Mouse (Mus musculus): ENCODE measurements around the gene Pde9a.
"Not testable (repeated sequence)": the region's sequence is repeated elsewhere in the genome, so short reads cannot be mapped to it uniquely, and the experiment has no call there.

The Pde9a gene

GRCm38 (mm10) chr17:31385671-31386665 lies at the start of gene Pde9a:
Pde9a (plus strand) TSS chr17:31386210.
- DNase-seq (ENCODE audit: low spot score): peak; percentile 41

- no peak for DNase-seq (ENCODE audit: low spot score)
Measured at GRCm38 (mm10) chr17:31339769-31340168, 46.2 kb upstream of the Pde9a start.

- no peak for DNase-seq (ENCODE audit: low spot score)
Measured at GRCm38 (mm10) chr17:31342191-31342590, 43.8 kb upstream of the Pde9a start.

DNA sequence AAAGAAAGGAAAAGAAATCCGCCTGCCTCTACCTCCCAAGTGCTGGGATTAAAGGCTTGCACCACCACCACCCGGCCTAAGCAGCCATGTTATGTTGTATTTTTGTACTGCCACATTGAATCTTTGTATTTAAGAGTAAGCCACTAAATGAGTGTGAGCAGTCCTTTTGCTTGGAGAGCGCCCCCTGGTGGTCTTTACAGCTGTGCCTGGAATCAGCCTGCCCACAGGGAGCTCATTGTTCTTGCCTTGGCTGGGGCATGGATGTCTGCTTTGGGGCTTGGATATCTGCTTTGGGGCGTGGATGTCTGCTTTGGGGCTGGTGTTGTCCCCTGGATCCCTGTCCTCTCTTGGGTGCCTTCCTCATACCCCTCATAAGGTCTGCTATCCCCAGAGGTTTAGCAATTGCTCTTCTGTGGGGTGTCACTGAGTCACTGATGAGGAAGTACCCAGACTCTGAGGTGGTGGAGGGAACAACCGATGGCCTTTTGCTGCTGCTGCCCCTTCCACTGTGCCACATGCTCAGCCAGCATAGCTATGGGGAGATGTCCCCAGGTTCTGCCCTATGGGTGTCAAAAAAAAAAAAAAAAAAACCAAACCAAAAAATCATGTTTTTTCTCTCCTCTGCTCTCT lies 41.7 kb upstream of the Pde9a start:
- DNase-seq (ENCODE audit: low spot score): peak; percentile 77

DNA sequence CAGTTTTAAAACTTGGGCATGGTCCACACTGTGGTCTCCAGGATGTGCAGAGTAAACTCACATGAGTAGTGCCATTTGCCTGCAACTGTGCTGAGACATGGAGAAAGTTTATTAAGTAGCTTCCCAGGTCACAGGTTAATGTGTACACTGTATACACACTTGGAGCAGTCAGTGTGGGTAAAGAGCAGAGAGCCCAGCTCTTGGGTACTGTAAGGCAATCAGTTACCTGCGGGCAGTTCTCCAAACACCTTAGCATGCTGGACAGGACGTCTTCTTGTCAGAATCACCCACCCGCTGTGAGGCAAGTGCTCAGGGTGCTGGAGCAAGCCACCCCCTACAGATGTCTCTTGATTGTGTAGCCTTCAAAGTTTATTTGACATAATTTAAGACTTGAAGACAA lies 41.2 kb upstream of the Pde9a start:
- DNase-seq (ENCODE audit: low spot score): no peak

- no peak for DNase-seq (ENCODE audit: low spot score)
Measured at GRCm38 (mm10) chr17:31348129-31348528, 37.9 kb upstream of the Pde9a start.

DNA sequence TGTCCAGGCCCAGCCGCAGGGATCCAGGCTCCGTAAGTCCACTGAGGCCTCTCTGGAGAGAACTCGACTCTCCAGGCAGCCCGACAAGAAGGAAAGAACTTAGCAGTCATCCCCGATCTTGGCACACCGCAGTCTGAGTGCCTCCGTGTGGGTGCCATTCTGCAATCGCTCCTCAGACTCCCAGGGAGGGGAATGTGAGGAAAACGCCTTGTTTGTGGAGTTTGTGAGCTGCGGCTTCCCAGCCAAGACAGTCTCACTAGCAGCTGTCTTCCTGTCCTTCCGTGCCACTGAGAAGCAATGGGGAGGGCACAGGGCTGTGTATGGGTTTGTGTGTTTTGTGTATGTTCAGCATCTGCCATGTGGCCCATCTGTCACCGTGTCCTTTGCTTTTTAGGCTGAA lies 36.6 kb upstream of the Pde9a start:
- DNase-seq (ENCODE audit: low spot score): no peak

DNA sequence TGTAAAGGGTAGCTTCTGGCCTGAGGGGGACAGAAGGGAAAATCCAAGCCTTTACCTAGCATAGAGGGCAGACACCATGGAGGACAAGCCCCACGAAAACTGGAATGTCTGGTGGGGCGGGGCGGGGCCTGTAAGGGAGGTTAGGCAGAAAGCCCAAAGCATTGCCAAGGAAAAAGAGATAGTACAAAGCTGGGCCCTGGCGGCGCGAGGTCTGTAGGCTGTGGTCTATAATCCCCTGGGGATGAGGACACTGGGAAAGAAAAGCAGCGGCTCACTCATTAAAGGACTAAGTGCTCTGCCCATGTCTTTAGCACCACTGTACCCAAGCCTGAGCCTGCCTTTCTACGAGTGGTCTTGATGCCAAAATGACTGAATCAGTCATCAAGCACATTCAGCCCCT lies 34.0 kb upstream of the Pde9a start:
- no peak for DNase-seq (ENCODE audit: low spot score)

DNA sequence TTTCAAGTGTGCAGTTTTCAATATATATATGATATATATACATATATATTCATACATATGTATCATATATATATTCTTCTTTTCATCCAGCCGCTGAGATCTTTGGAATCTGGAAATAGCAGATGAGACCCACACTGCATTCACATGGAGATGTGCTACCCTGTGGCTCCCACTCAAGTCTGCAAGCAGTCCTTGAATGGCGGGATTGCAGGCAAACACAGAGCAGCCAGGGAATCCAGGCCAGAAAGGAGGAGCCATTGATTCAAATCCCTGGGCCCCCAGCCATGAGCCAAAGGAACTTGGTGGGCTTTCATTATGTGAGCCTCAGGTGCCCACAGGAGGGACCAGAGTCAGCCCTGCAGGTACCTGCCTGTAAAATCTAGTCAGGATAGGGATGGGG lies 32.8 kb upstream of the Pde9a start:
- DNase-seq (ENCODE audit: low spot score): no peak

GRCm38 (mm10) chr17:31354684-31355083 lies 31.3 kb upstream of the Pde9a start:
- not testable (repeated sequence) for DNase-seq (ENCODE audit: low spot score)

GRCm38 (mm10) chr17:31355792-31356502 lies 30.1 kb upstream of the Pde9a start:
- no peak for DNase-seq (ENCODE audit: low spot score)

DNA sequence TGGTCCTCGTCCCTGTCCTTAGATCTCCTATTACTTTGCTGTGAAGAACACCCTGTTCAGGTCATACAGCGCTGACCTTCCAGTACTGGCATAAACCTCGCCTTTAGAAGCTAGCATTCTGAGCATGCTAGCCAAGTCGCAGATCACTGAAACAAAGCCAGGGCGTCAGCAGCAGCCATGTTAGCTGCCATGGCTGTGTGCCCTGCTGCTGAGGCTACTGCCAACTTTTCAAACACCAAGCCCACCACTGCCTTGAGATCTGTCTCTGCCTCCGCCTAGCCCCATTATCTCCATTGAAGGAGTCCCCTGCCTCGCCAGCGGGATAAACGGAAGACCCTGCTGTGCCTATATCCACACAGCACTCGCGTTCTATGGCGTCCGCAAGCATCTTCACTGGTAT lies 25.4 kb upstream of the Pde9a start:
- no peak for DNase-seq (ENCODE audit: low spot score)

GRCm38 (mm10) chr17:31365586-31366166 lies 20.3 kb upstream of the Pde9a start:
- DNase-seq (ENCODE audit: low spot score): no peak

DNA sequence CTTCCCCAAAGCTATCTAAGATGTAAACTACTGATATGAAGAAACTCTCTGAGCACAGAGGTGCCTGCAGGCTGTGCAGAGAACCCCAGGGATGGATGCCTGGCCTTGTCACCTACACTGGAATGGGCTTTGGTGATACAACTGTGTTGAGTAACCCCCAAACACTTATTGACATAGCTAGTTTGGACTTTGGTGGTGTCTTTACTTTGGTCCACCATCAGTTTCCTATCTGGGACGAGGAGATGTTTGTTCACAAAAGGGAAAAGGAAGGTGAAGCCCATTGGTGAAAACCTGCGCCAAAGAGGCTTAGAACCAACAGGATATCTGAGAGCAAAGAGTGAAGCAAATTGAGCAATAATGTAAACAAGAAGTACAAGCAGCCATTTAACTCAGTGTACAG lies 15.8 kb upstream of the Pde9a start:
- no peak for DNase-seq (ENCODE audit: low spot score)

DNA sequence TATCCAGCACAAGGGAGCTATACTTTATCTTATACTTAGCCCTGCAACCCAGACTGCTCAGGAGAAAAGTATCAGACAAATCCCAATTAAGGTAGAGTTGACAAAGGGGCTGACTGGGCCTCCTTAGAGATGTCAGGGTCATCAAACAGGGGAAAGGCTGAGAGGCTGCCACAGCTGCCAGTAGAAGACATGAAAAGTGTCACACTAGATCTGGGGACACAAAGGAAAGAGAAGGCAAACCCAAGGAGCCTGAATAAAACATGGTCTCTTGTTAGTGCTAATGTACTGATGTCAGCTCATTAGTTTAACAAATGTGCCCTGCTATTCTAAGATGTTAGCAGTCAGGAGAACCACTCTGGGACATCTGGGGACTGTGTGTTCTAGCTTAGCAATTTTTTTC lies 15.1 kb upstream of the Pde9a start:
- no peak for DNase-seq (ENCODE audit: low spot score)

DNA sequence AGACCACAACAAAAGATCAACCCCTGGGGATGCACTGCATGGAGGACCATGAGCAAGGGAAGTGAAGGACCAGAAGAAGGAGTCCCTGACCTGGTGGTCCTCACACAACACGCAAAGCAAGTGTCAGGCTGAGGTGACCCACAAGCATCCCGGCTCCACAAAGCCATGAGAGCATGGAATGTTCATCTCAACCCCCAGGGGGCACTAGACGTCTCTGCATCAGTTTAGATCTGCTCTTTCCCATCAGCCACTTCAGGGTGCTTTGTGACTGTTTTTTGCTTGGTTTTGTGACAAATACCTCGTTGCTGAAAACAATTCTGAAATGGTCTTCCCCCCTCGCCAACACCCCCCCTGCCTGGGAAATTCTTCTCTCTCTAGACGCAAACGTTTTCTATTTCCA lies 8.0 kb upstream of the Pde9a start:
- DNase-seq (ENCODE audit: low spot score): peak; percentile 81

GRCm38 (mm10) chr17:31378361-31378761 lies 7.6 kb upstream of the Pde9a start:
- no peak for DNase-seq (ENCODE audit: low spot score)

DNA sequence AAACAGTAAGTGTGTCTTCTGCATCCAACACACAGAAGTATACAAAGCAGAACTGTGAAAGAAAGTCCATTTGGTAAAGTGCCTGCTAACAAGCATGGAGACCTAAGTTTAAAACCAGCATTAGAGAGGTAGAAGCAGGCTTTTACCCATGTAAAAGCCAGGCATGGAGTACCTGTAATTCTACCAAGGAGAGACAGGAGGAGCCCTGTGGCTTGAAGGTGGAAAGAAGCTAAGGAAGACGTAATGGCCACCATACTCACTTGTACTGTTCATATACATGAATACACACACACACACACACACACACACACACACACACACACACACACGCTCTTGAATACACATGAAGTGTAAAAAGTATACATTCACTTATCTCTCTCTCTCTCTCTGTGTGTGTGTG lies 6.9 kb upstream of the Pde9a start:
- no peak for DNase-seq (ENCODE audit: low spot score)

DNA sequence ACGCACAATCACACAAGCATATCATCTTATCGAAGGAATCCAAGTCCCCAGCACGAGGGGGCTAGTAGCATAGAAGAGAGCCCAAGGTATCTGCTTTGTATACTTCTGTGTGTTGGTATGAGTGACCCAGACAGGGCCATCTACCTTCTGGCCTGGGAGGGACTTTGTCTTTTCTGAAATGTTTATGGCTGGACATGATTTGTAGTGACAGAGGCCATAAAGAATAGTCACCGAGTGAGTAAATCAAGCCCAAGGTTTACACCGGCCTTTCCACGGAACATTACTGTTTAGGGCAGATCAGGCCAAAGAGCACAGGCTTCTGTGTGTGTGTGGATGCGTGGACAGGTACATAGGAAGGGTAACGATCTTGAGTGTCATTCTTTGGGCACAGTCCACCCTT lies 6.1 kb upstream of the Pde9a start:
- no peak for DNase-seq (ENCODE audit: low spot score)

- DNase-seq (ENCODE audit: low spot score): no peak
Measured at GRCm38 (mm10) chr17:31383320-31383719, 2.7 kb upstream of the Pde9a start.

DNA sequence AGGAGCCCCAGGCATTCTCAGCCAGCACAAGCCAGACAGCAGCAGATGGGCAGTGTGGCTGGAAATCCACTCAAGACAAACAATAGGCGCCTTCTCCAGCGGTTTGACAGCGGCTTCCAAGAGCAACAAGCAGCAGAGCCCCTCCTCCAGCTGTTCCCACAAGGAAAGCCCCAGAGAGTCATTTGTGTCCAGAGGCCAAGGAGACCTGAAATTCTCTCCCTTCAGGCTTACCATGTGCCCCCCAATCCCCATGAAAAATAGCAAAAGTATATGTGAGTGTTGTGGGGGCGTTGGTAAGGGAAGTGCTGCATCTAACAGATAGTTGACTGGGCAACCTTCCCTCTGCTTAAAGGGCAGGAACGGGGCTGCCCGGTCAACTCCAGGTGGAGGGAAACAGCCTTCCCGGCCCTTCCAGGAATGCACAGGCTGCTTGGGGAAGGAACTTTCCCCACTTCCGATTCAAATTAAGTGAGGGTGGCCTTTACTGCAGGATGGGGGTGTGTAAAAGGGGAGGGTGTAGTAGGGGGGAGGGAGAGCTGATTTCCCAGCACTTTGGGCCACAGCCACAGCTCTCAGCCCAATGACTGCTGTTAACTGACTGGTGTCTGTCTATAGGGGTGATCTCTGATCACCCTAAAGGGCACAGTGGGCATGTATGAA lies 912 bp upstream of the Pde9a start:
- no peak for DNase-seq (ENCODE audit: low spot score)

- no peak for DNase-seq (ENCODE audit: low spot score)
Measured at GRCm38 (mm10) chr17:31386766-31387275, 811 bp downstream of the Pde9a start.

All from layer of hippocampus, adult 11-12 months (tissue).